Mouse (Mus musculus): Measurements from ENCODE around the gene Dock6. TPM values are rescaled to one million over a fixed set of nuclear protein-coding genes. Genes with fewer than 3 reads are reported as not detected.

Dock6 gene
- polyA plus RNA-seq, 1 experiment from 2014 or later = 47.9 TPM

GRCm38 (mm10) chr9:21759718-21760117, 92.7 kb downstream of the Dock6 start:
- DNase-seq (ENCODE audit: low spot score) = no peak
- Histone ChIP-seq H3K4me3 (peak overlapping the region; percentile 91), H3K27ac (peak overlapping the region; percentile 97), H3K9me3 (no peaks in the 10 kb centered on the region), H3K27me3 (ENCODE audit: insufficient read depth, poor library complexity, severe bottlenecking) (no peaks in the 10 kb centered on the region), H3K36me3 (peaks cover 30% of the 10 kb centered on the region), H3K4me1 (peaks cover 44% of the 10 kb centered on the region)
- under 1% methylated on average over 20 of the region's 20 CpGs for WGBS

- Histone ChIP-seq H3K27me3 (ENCODE audit: insufficient read depth, poor library complexity, severe bottlenecking) (no peaks in the 10 kb centered on the region), H3K27ac (peak overlapping the region; percentile 97; the same call in 1 of the 2 replicates), H3K9me3 (no peaks in the 10 kb centered on the region), H3K36me3 (peaks cover 38% of the 10 kb centered on the region), H3K4me1 (peaks cover 49% of the 10 kb centered on the region), H3K4me3 (peak overlapping the region; percentile 91)
- 60% methylated on average over 14 of the region's 14 CpGs for WGBS
- no peak for DNase-seq (ENCODE audit: low spot score)
These were observed 93.6 kb downstream of the Dock6 start for GRCm38 (mm10) chr9:21758576-21759529.

GRCm38 (mm10) chr9:21754516-21755321, 97.7 kb downstream of the Dock6 start:
- DNase-seq (ENCODE audit: low spot score) = no peak
- H3K4me1 ChIP-seq = peaks cover 42% of the 10 kb centered on the region
- no peak overlapping the region for H3K27ac ChIP-seq
- WGBS = 78% methylated on average over 13 of the region's 13 CpGs
- peaks cover 53% of the 10 kb centered on the region for H3K36me3 ChIP-seq
- H3K9me3 ChIP-seq = no peaks in the 10 kb centered on the region
- H3K27me3 ChIP-seq (ENCODE audit: insufficient read depth, poor library complexity, severe bottlenecking) = no peaks in the 10 kb centered on the region
- H3K4me3 ChIP-seq = no peak overlapping the region

- no peak for DNase-seq (ENCODE audit: low spot score)
- WGBS = 83% methylated on average over 2 of the region's 2 CpGs
- no peak overlapping the region for H3K4me3 ChIP-seq
- no peak overlapping the region; the same call in 1 of the 2 replicates for H3K27ac ChIP-seq
- no peaks in the 10 kb centered on the region for H3K9me3 ChIP-seq
- H3K36me3 ChIP-seq = peaks cover 60% of the 10 kb centered on the region
- H3K4me1 ChIP-seq = peaks cover 37% of the 10 kb centered on the region
- no peaks in the 10 kb centered on the region for H3K27me3 ChIP-seq (ENCODE audit: insufficient read depth, poor library complexity, severe bottlenecking)
These were observed 98.4 kb downstream of the Dock6 start for GRCm38 (mm10) chr9:21754003-21754402.

- H3K27ac ChIP-seq = peak overlapping the region; percentile 71; the same call in 1 of the 2 replicates
- H3K9me3 ChIP-seq = no peaks in the 10 kb centered on the region
- DNase-seq (ENCODE audit: low spot score) = no peak
- H3K4me3 ChIP-seq = no peak overlapping the region
- peaks cover 46% of the 10 kb centered on the region for H3K4me1 ChIP-seq
- no peaks in the 10 kb centered on the region for H3K27me3 ChIP-seq (ENCODE audit: insufficient read depth, poor library complexity, severe bottlenecking)
- WGBS = 27% methylated on average over 10 of the region's 10 CpGs
- peaks cover 69% of the 10 kb centered on the region for H3K36me3 ChIP-seq
These were observed 100.1 kb downstream of the Dock6 start for GRCm38 (mm10) chr9:21752252-21752792.

DNA sequence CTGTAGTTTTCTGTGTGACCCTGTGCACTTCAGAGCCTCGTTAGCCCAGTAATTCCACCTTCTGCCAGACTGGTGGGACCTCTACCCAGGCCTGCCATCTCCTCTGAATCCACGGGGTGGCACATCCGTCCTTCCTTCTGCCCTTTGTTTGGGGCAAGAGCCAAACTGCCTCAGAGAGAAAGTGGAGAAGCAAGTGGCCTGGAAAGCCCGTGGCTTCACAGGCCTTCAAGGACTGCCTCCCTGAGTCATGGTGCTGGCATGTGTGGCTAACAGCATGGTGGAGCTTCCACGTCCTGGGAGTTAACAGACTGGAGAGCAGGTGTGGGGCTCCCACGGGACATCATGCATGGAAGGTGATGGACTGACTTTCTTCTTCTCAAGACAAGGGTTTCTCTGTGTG, 101.1 kb downstream of the Dock6 start:
- 69% methylated on average over 6 of the region's 6 CpGs for WGBS
- Histone ChIP-seq H3K4me1 (peaks cover 51% of the 10 kb centered on the region), H3K36me3 (peaks cover 69% of the 10 kb centered on the region), H3K9me3 (no peaks in the 10 kb centered on the region), H3K4me3 (no peak overlapping the region), H3K27ac (peak overlapping the region; percentile 71), H3K27me3 (ENCODE audit: insufficient read depth, poor library complexity, severe bottlenecking) (no peaks in the 10 kb centered on the region)
- no peak for DNase-seq (ENCODE audit: low spot score)

DNA sequence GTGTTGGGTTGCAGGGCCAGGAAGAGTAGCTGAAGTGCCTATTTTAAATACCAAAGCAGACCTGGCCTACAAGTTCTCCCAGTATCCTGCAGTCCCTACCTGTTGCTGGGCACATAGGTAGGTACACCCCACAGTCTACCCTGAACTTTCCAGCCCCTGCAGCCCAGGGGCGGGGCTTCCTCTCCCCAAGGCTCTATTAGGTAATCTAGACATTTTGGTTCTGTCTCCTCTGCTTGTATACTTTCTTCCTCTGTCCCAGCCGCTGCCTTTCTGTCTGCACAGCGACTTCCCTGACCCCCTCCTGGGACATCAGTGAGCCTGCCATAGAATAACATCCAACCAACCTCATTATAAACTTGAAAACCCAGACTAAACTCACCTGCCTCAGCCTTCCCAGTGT, 102.1 kb downstream of the Dock6 start:
- H3K36me3 ChIP-seq = peaks cover 71% of the 10 kb centered on the region
- H3K9me3 ChIP-seq = no peaks in the 10 kb centered on the region
- H3K4me3 ChIP-seq = no peak overlapping the region
- H3K27ac ChIP-seq = 0 out of 2 replicates have a peak overlapping the region, but pooled peaks have one; percentile 4
- no peaks in the 10 kb centered on the region for H3K27me3 ChIP-seq (ENCODE audit: insufficient read depth, poor library complexity, severe bottlenecking)
- WGBS = 63% methylated on average over 3 of the region's 3 CpGs
- peaks cover 51% of the 10 kb centered on the region for H3K4me1 ChIP-seq
- no peak for DNase-seq (ENCODE audit: low spot score)

Small RNA genes lying within 50 kb of the gene (microRNA-seq; reads per million reads assigned to microRNA genes)
- gene Mir7083 = 6.8 reads per million, percentile 21 among the genes with 10 or more reads in this experiment

Other genes starting within 250 kb of the Dock6 start
- gene Smarca4, start 236.5 kb downstream of the Dock6 start, polyA plus RNA-seq (2016; fragmentation: Nextera tagmentation; extraction: Ambion mirVana) = 91.1 and 113 TPM in 2 replicates
- gene Ldlr, start 129.2 kb downstream of the Dock6 start, polyA plus RNA-seq (2016; fragmentation: Nextera tagmentation; extraction: Ambion mirVana) = 36.6 and 42.9 TPM in 2 replicates
- 112 and 160 TPM in 2 replicates for gene Spc24, start 92.3 kb downstream of the Dock6 start, polyA plus RNA-seq (2016; fragmentation: Nextera tagmentation; extraction: Ambion mirVana)
- gene Kank2, start 53.9 kb downstream of the Dock6 start, polyA plus RNA-seq (2016; fragmentation: Nextera tagmentation; extraction: Ambion mirVana) = 16.4 and 16.9 TPM in 2 replicates
- 2.5 and 5.7 TPM in 2 replicates for gene Angptl8, start 17.1 kb downstream of the Dock6 start, polyA plus RNA-seq (2016; fragmentation: Nextera tagmentation; extraction: Ambion mirVana)
- gene Rab3d, start 65.6 kb upstream of the Dock6 start, polyA plus RNA-seq (2016; fragmentation: Nextera tagmentation; extraction: Ambion mirVana) = 6.2 and 6.8 TPM in 2 replicates
- 3.6 and 4.2 TPM in 2 replicates for gene Ccdc159, start 74.8 kb upstream of the Dock6 start, polyA plus RNA-seq (2016; fragmentation: Nextera tagmentation; extraction: Ambion mirVana)
- gene Tmem205, start 74.9 kb upstream of the Dock6 start, polyA plus RNA-seq (2016; fragmentation: Nextera tagmentation; extraction: Ambion mirVana) = 50.1 and 52.6 TPM in 2 replicates
- gene Plppr2, start 84.4 kb upstream of the Dock6 start, polyA plus RNA-seq (2016; fragmentation: Nextera tagmentation; extraction: Ambion mirVana) = 6.5 and 7.0 TPM in 2 replicates
- 5.7 and 6.9 TPM in 2 replicates for gene Swsap1, start 103.1 kb upstream of the Dock6 start, polyA plus RNA-seq (2016; fragmentation: Nextera tagmentation; extraction: Ambion mirVana)
- gene Epor, start 110.9 kb upstream of the Dock6 start, polyA plus RNA-seq (2016; fragmentation: Nextera tagmentation; extraction: Ambion mirVana) = 25.0 and 25.9 TPM in 2 replicates
- gene Rgl3, start 136.8 kb upstream of the Dock6 start, polyA plus RNA-seq (2016; fragmentation: Nextera tagmentation; extraction: Ambion mirVana) = 1.8 and 2.3 TPM in 2 replicates
- gene Ccdc151, start 150.0 kb upstream of the Dock6 start, polyA plus RNA-seq (2016; fragmentation: Nextera tagmentation; extraction: Ambion mirVana) = 0.20 and 0.75 TPM in 2 replicates
- gene Prkcsh, start 150.2 kb upstream of the Dock6 start, polyA plus RNA-seq (2016; fragmentation: Nextera tagmentation; extraction: Ambion mirVana) = 89.8 and 106 TPM in 2 replicates
- gene Elavl3, start 199.4 kb upstream of the Dock6 start, polyA plus RNA-seq (2016; fragmentation: Nextera tagmentation; extraction: Ambion mirVana) = 0.15 and 0.29 TPM in 2 replicates
- gene Gm49318, start 218.6 kb upstream of the Dock6 start, polyA plus RNA-seq (2016; fragmentation: Nextera tagmentation; extraction: Ambion mirVana) = not detected in 2 replicates
- 9.6 and 10.8 TPM in 2 replicates for gene Zfp653, start 218.7 kb upstream of the Dock6 start, polyA plus RNA-seq (2016; fragmentation: Nextera tagmentation; extraction: Ambion mirVana)
- 58.4 and 65.6 TPM in 2 replicates for gene Ecsit, start 232.8 kb upstream of the Dock6 start, polyA plus RNA-seq (2016; fragmentation: Nextera tagmentation; extraction: Ambion mirVana)
- 246 and 375 TPM in 2 replicates for gene Cnn1, start 246.6 kb upstream of the Dock6 start, polyA plus RNA-seq (2016; fragmentation: Nextera tagmentation; extraction: Ambion mirVana)